Mouse (Mus musculus) left cerebral cortex, adult 18-20 months (tissue): ENCODE results near the gene Ric8a. TPM values are rescaled to one million over a fixed set of nuclear protein-coding genes. Genes with fewer than 3 reads are reported as not detected.

ENCODE experiments used
- DNase-seq, 2 experiments: peaks; one replicate each; pipeline ENCODE4 v3.0.0; 2021 to 2022; ENCODE audit warnings: low spot score in 2 of 2, mixed read lengths in 1 of 2
- long read RNA-seq, 2 experiments: library from polyadenylated mRNA; stranded (forward); transcript quantifications; one replicate each; pipeline ENCODE4 v2.0.0; 2021
- total RNA-seq, 2 experiments: library from RNA; stranded (reverse); gene quantifications; 2 replicates each; pipeline ENCODE4 v1.2.3; 2021

Ric8a gene
- total RNA-seq: 10 to 100 TPM; 70.2 to 75.0 TPM
- long read RNA-seq, experiment 1, transcript Ric8a-201 (10 exons, 3,406 nt): major isoform, 86 of 116 reads
- long read RNA-seq, experiment 1, partial matches to known transcripts: 10 of 116 reads
- long read RNA-seq, experiment 1, other reads (novel, unspliced or antisense): 13 of 116 reads
- long read RNA-seq, experiment 2, transcript Ric8a-201 (10 exons, 3,406 nt): major isoform, 58 of 87 reads
- long read RNA-seq, experiment 2, partial matches to known transcripts: 13 of 87 reads
- long read RNA-seq, experiment 2, other reads (novel, unspliced or antisense): 12 of 87 reads

- DNase-seq: peak; percentile 87 to 93
These were observed at the start of gene Ric8a for GRCm38 (mm10) chr7:140856785-140857549. Gene Ric8a (plus strand): TSS chr7:140856957.

DNA sequence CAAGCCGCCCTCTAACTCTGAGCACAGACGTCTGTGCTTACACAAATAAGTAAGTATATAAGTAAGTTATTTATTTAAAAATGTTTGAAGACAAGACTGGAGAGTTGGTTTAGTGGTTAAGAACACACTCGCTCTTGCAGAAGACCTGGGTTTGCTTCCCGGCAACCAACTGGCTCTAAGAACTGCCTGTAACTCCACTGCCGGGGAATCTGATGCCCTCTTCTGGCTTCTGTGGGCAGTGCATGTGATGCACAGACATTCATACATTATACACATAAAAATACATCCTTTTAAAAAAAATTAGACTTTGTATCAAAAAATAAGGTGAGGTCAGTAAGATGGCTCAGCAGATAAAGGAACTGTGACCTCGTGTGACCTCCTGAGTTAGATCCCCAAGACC lies 46.3 kb upstream of the Ric8a start:
- no peak for DNase-seq

GRCm38 (mm10) chr7:140811714-140812113 lies 45.0 kb upstream of the Ric8a start:
- no peak for DNase-seq

GRCm38 (mm10) chr7:140812850-140813249 lies 43.9 kb upstream of the Ric8a start:
- DNase-seq: no peak

DNA sequence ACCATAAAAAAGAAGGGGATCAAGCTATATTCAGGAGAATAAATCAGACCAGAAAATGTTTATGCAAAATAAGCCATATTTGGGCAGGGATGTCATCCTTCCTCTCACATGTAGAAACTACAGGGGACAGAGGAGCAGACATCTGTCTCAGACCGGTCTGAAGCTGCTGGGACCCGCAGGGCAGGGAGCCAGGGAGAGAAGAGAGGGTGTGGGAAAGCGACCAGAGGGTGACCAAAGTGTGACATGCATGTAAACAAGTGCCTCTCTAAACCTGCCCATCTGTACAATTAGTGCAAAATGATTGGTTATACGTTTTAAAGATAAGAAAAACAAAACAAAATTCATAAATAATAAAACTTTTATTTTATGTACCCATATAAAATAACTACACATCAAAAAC lies 36.6 kb upstream of the Ric8a start:
- DNase-seq: no peak

GRCm38 (mm10) chr7:140821305-140821652 lies 35.5 kb upstream of the Ric8a start:
- DNase-seq: peak in 1 of 2 experiments; percentile 38

- peak; percentile 65 to 67 for DNase-seq
These were observed 35.0 kb upstream of the Ric8a start, which contains the start of gene Zfp941 for GRCm38 (mm10) chr7:140821653-140822329. Gene Zfp941 (minus strand): TSS chr7:140822178.

- no peak for DNase-seq
These were observed 34.0 kb upstream of the Ric8a start for GRCm38 (mm10) chr7:140822731-140823130.

DNA sequence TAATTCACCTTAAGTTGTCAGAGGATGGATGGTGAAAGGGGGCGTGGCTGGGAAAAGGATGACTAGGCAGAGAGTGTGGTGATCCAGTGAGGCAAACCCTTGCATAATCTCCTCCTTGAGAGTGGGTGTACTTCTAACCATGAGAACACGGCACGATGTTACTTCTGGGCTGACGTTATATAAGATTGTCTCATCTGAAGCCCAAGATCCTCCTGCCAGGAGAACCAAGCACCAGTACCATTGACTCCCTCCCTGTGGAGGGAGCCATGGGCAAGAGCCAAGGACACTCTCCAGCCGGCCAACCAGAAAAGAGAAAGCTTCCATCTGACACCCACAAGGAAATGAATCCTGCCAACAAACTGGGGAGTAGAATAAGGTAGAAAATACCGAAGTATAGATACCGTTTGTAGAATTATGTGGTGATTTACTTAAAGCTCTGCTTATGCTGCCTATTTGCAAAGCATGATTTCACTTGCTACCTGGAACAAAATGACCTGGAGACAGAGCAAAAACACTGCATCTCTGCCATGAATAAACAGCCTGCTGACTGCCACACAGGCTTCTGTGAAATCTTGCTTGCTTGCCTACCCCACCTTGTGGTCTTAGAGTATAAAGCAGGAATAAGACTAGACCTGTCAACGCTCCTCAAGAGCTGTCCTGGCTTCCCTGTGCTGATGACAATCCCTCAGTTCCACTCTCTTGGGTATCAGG lies 28.4 kb upstream of the Ric8a start:
- peak; percentile 62 to 82 for DNase-seq

DNA sequence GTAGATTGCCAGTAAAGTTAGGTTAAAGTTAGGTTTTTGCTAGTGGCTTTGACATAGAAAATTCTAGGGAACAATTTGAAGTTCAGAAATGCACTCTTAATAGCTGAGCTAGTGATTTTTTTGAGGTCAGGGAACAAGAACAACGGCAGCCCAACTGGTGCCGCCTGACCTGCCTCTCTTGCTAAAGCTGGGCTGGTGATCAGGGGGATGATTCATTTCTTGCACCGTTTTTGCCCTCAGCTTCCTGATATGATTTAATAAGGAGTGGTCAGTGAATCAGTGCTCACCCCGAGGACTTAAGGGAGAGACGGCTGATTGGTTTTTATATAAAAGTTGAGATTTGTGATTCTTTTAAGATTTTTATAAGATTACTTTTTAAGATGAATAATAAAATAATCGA lies 25.3 kb upstream of the Ric8a start:
- no peak for DNase-seq

DNA sequence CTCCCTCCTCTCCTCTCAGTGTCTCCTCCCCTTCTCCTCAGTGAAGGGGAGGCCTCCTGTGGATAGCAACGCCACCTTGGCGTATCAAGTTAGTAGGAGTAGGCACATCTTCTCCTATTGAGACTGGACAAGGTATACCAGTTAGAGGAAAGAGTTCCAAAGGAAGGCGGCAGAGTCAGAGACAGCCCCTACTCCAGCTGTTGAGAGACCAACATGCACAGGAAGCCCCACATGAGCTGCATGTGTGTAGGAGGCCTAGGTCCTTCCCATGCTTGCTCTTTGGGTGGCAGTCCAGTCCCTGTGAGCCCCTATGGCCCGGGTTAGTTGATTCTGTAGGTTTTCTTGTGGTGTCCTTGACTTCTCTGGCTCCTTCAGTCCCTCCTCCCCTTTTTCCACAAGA lies 23.4 kb upstream of the Ric8a start:
- DNase-seq: no peak

DNA sequence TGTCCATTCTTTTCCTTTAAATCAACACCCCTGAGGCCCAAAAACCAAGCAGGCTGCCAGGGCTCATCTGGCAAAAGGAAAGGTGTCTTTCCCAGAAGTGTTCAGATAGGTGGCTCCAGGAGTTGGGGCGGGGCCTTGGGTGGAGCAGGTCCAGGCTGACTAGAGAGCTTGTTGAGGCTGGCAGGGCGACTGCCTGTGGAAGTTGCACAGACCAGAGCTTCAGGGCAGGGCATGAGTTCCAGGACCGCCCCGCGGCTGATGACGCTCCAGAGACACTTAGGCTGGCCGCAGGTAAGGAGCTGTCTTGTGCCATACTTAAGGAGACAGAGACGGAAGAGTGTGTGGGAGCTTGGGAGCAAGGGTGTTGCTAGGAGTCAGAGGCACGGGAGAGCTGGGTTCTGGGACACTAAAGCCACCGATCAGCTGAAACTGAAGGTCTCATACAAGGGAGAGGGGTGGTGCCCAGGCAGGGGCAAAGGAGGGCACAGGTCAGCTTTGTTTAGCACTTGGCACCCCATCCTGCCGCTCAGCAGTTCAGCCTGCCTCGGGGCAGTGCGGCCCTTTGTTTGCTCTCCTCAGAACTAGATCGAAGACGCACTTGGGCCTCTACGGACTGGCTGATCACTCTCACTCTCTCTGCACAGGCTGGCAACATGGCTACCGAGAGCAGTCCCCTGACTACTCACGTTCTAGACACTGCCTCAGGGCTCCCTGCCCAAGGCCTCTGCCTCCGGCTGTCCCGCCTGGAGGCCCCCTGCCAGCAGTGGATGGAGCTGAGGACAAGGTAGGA lies 21.6 kb upstream of the Ric8a start, which contains the start of gene Urah:
Gene Urah (plus strand): TSS at position 51 of the 790 bp plus-strand sequence.
- DNase-seq: no peak

GRCm38 (mm10) chr7:140835758-140836087 lies 21.0 kb upstream of the Ric8a start:
- DNase-seq: no peak

DNA sequence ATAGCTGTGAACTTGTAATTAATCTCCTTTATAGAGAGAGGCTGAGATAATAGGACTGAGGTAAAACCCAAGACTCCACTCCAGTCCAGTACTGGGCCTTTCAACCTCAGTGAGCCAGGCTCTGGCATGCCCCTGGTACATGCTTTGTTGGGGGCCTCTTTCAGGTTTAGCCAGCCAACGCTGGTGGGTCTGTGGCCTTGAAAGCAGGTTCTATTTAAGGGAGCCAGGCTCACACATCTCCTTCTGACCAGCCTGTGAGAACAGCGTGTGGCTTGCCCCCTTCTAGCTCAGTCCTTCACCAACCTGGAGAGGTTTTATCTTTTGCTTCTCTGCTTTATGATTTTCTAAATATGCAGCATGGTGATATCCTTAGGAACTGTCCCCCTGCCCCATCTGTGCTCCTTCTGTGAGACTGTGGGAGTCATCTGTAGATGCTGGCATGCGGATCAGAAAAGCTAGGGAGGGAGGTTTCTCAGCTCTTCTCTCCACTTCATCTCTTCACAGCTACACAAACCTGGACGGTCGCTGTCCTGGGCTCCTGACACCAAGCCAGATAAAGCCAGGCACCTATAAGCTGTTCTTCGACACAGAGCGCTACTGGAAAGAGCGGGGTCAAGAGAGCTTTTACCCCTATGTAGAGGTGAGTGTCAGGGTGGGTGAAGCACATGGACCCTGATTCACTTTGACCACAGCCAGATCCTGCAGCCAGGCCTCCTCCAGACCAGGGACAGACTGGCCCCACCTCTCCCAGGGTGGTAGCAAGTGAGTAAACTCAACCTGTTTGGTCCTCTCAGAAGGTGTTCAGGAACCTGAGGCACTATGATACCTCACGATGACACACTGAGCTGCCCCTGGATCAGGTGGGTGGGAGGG lies 20.3 kb upstream of the Ric8a start:
- peak; percentile 28 to 49 for DNase-seq

DNA sequence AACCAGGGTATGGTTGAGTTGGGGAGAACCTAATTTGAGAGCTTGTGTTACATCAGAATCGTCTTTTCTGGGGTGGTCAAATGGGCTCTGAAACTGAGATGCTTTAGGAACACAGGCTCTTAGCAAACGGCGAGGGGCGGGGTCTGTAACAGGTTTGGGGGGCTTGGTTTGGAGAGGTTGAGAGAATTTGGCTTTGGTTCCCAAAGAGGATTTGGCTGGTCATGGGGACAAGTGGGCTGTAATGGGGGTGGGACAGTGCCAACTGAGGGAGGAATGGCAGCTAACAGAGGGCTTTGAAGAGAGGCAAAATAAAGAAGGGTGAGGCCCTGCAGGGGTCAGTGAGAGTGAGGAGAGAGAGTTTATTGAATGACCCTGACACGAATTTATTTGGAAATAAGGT lies 17.2 kb upstream of the Ric8a start:
- no peak for DNase-seq

GRCm38 (mm10) chr7:140840750-140841735 lies 15.7 kb upstream of the Ric8a start:
- no peak for DNase-seq

GRCm38 (mm10) chr7:140843806-140844205 lies 13.0 kb upstream of the Ric8a start:
- no peak for DNase-seq

DNA sequence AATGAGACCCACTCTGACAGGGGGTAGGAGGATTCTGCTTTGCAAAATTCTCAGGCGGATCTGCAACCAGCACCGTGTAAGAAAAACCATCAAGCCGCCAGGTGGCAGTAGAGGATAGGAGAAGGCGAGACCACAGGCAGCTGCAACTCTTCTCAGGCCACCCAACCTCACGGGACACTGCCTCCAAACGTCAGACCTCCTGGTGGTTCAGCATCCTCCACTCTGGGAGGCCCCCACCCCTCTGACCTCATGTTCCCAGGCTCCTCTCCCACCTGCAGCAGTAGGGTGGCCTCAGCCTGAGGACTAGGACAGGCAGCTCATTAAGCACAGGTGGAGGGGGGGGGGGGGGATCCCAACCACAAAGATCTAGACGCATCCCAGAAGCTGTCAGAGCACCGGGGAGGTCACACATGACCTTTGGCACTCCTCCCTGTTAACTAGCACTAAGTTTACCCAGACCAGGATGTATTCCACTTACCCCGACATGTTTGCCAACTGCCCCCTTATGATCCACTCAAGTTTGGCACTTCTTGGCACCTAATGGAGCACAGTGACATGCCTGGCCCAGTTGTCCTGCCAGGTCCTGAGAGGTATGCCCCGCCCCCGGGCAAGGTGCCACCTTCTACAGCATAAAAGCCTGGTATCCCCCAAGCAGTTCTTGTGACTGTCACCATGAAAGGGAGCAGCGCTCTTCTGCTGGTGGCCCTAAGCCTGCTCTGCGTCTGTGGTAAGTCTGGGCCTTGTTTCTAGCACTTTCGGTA lies 11.7 kb upstream of the Ric8a start, which contains the start of gene Scgb1c1:
Gene Scgb1c1 (plus strand): TSS at position 643 of the 761 bp plus-strand sequence.
- peak; percentile 90 to 97 for DNase-seq
